Mouse (Mus musculus) MEL (cell line): ENCODE measurements around the gene 4930415O20Rik. TPM values are rescaled to one million over a fixed set of nuclear protein-coding genes. Genes with fewer than 3 reads are reported as not detected.

Experiments used
- DNase-seq: peaks from one replicate; pipeline ENCODE4 v3.0.0; 2011; ENCODE audit warnings: low read depth, low spot score
- H3K27ac ChIP-seq: 2 replicates; pipeline ENCODE4 v1.5.1; 2012; ENCODE audit warnings: low read depth, mild to moderate bottlenecking, control low read depth, low read length, moderate library complexity; ENCODE audit not compliant: control insufficient read depth
- H3K27me3 ChIP-seq, 2 experiments: fragments of 150-350 bp in 1 of 2; sonication (generic) in 1 of 2; 2 replicates each; pipeline ENCODE4 v1.6.1; 2012; ENCODE audit warnings: low read length in 2 of 2, mild to moderate bottlenecking in 2 of 2, improper control_type of control experiment in 1 of 2, moderate library complexity in 1 of 2; ENCODE audit not compliant: insufficient read depth in 2 of 2, control insufficient read depth in 1 of 2
- H3K36me3 ChIP-seq, 2 experiments: 2 replicates each; pipeline ENCODE4 v1.6.1; 2012 to 2014; ENCODE audit warnings: low read length in 2 of 2, improper control_type of control experiment in 1 of 2, inconsistent platforms in 1 of 2, mild to moderate bottlenecking in 1 of 2; ENCODE audit not compliant: insufficient read depth in 2 of 2, control insufficient read depth in 1 of 2
- H3K4me1 ChIP-seq, 2 experiments: fragments of 150-350 bp in 1 of 2; sonication (generic) in 1 of 2; 2 replicates each; pipeline ENCODE4 v1.6.1; 2012; ENCODE audit warnings: low read length in 2 of 2, improper control_type of control experiment in 1 of 2, mild to moderate bottlenecking in 1 of 2; ENCODE audit not compliant: insufficient read depth in 2 of 2, control insufficient read depth in 1 of 2
- H3K4me3 ChIP-seq, 2 experiments: fragments of 150-350 bp in 1 of 2; sonication (generic) in 1 of 2; 2 replicates each; pipeline ENCODE4 v1.5.1; 2012; ENCODE audit warnings: low read depth in 2 of 2, low read length in 2 of 2, mild to moderate bottlenecking in 2 of 2, moderate library complexity in 2 of 2, control low read depth in 1 of 2, improper control_type of control experiment in 1 of 2; ENCODE audit not compliant: control insufficient read depth in 1 of 2, insufficient read depth in 1 of 2
- H3K79me2 ChIP-seq: 2 replicates; pipeline ENCODE4 v1.6.1; 2012; ENCODE audit warnings: mild to moderate bottlenecking, low read length, moderate library complexity; ENCODE audit not compliant: control insufficient read depth, poor library complexity, insufficient read depth
- H3K9ac ChIP-seq: 2 replicates; pipeline ENCODE4 v1.6.1; 2012; ENCODE audit warnings: low read depth, mild to moderate bottlenecking, control low read depth, low read length, moderate library complexity; ENCODE audit not compliant: control insufficient read depth, poor library complexity, severe bottlenecking
- H3K9me3 ChIP-seq: fragments of 150-350 bp; sonication (generic); replicated peaks from 2 replicates; pipeline ENCODE4 v1.6.1; 2012; ENCODE audit warnings: mild to moderate bottlenecking, low read length, improper control_type of control experiment, moderate library complexity; ENCODE audit not compliant: insufficient read depth
- BHLHE40 ChIP-seq: IDR thresholded peaks from 2 replicates; pipeline ENCODE4 v1.6.1; 2012; ENCODE audit warnings: low read depth, mild to moderate bottlenecking, inconsistent platforms, low read length, improper control_type of control experiment, borderline replicate concordance
- CHD2 ChIP-seq: IDR thresholded peaks from 2 replicates; pipeline ENCODE4 v1.6.1; 2011; ENCODE audit warnings: low read length, improper control_type of control experiment
- CTCF ChIP-seq, 3 experiments: IDR thresholded peaks in 2 of 3; conservative IDR thresholded peaks in 1 of 3; 2 replicates each; pipeline ENCODE4 v1.5.1; 2011 to 2012; ENCODE audit warnings: low read length in 3 of 3, low read depth in 2 of 3, mild to moderate bottlenecking in 2 of 3, improper control_type of control experiment in 1 of 3, inconsistent platforms in 1 of 3, mixed read lengths in 1 of 3, moderate library complexity in 1 of 3; ENCODE audit not compliant: control insufficient read depth in 1 of 3, insufficient read depth in 1 of 3, poor library complexity in 1 of 3, severe bottlenecking in 1 of 3
- E2F4 ChIP-seq: IDR thresholded peaks from 2 replicates; pipeline ENCODE4 v1.6.1; 2011; ENCODE audit warnings: low read depth, low read length, improper control_type of control experiment, borderline replicate concordance
- ETS1 ChIP-seq: IDR thresholded peaks from 2 replicates; pipeline ENCODE4 v1.6.1; 2012; ENCODE audit warnings: low read depth, mild to moderate bottlenecking, inconsistent platforms, low read length, improper control_type of control experiment, moderate library complexity
- GABPA ChIP-seq: IDR thresholded peaks from 2 replicates; pipeline ENCODE4 v1.6.1; 2012; ENCODE audit warnings: low read depth, mild to moderate bottlenecking, inconsistent platforms, low read length, improper control_type of control experiment, moderate library complexity
- HCFC1 ChIP-seq: IDR thresholded peaks from 2 replicates; pipeline ENCODE4 v1.6.1; 2012; ENCODE audit warnings: low read depth, mild to moderate bottlenecking, inconsistent platforms, low read length, improper control_type of control experiment, moderate library complexity
- JUND ChIP-seq: IDR thresholded peaks from 2 replicates; pipeline ENCODE4 v1.6.1; 2011; ENCODE audit warnings: low read depth, mild to moderate bottlenecking, improper control_type of control experiment, low read length
- KAT2A ChIP-seq: conservative IDR thresholded peaks from 2 replicates; pipeline ENCODE4 v1.6.1; 2012; ENCODE audit warnings: low read depth, low read length, improper control_type of control experiment, inconsistent platforms
- MAFK ChIP-seq: IDR thresholded peaks from 2 replicates; pipeline ENCODE4 v1.6.1; 2011; ENCODE audit warnings: low read depth, mild to moderate bottlenecking, low read length, improper control_type of control experiment, borderline replicate concordance
- MAX ChIP-seq: IDR thresholded peaks from 2 replicates; pipeline ENCODE4 v1.6.1; 2011; ENCODE audit warnings: low read length, improper control_type of control experiment
- MEF2A ChIP-seq: IDR thresholded peaks from 2 replicates; pipeline ENCODE4 v1.6.1; 2014; ENCODE audit warnings: low read depth, mild to moderate bottlenecking, inconsistent platforms, low read length, improper control_type of control experiment; ENCODE audit not compliant: poor library complexity, insufficient replicate concordance, severe bottlenecking; ENCODE audit errors: extremely low read depth
- MXI1 ChIP-seq: IDR thresholded peaks from 2 replicates; pipeline ENCODE4 v1.6.1; 2011; ENCODE audit warnings: mild to moderate bottlenecking, low read depth, low read length, improper control_type of control experiment
- MYB ChIP-seq: IDR thresholded peaks from 2 replicates; pipeline ENCODE4 v1.6.1; 2011; ENCODE audit warnings: mild to moderate bottlenecking, low read depth, low read length, improper control_type of control experiment
- MYC ChIP-seq: IDR thresholded peaks from 2 replicates; pipeline ENCODE4 v1.6.1; 2011; ENCODE audit warnings: low read depth, mild to moderate bottlenecking, low read length, improper control_type of control experiment, moderate library complexity
- NELFE ChIP-seq: IDR thresholded peaks from 2 replicates; pipeline ENCODE4 v1.6.1; 2011; ENCODE audit warnings: low read depth, low read length, improper control_type of control experiment
- POLR2A ChIP-seq, 2 experiments: IDR thresholded peaks; 2 replicates each; pipeline ENCODE4 v1.6.1; 2011 to 2012; ENCODE audit warnings: low read length in 2 of 2, mild to moderate bottlenecking in 2 of 2, control low read depth in 1 of 2, improper control_type of control experiment in 1 of 2, low read depth in 1 of 2, moderate library complexity in 1 of 2; ENCODE audit not compliant: control insufficient read depth in 1 of 2, insufficient read depth in 1 of 2, poor library complexity in 1 of 2
- POLR2AphosphoS2 ChIP-seq: IDR thresholded peaks from 2 replicates; pipeline ENCODE4 v1.6.1; 2011; ENCODE audit warnings: low read length, improper control_type of control experiment
- RAD21 ChIP-seq: IDR thresholded peaks from 2 replicates; pipeline ENCODE4 v1.6.1; 2011; ENCODE audit warnings: mild to moderate bottlenecking, low read depth, low read length, improper control_type of control experiment
- RCOR1 ChIP-seq: IDR thresholded peaks from 2 replicates; pipeline ENCODE4 v1.6.1; 2012; ENCODE audit warnings: low read depth, mild to moderate bottlenecking, inconsistent platforms, low read length, improper control_type of control experiment
- SMC3 ChIP-seq: IDR thresholded peaks from 2 replicates; pipeline ENCODE4 v1.6.1; 2011; ENCODE audit warnings: low read depth, low read length, improper control_type of control experiment
- TAL1 ChIP-seq: IDR thresholded peaks from 2 replicates; pipeline ENCODE4 v1.6.1; 2012; ENCODE audit warnings: mild to moderate bottlenecking, inconsistent platforms, low read length, moderate library complexity, mixed read lengths
- TCF12 ChIP-seq: IDR thresholded peaks from 2 replicates; pipeline ENCODE4 v1.6.1; 2014; ENCODE audit warnings: low read depth, mild to moderate bottlenecking, inconsistent platforms, low read length, improper control_type of control experiment, moderate library complexity
- UBTF ChIP-seq: IDR thresholded peaks from 2 replicates; pipeline ENCODE4 v1.6.1; 2012; ENCODE audit warnings: low read depth, mild to moderate bottlenecking, inconsistent platforms, low read length, improper control_type of control experiment, moderate library complexity, borderline replicate concordance; ENCODE audit not compliant: insufficient read depth
- USF1 ChIP-seq: IDR thresholded peaks from 2 replicates; pipeline ENCODE4 v1.6.1; 2014; ENCODE audit warnings: low read depth, mild to moderate bottlenecking, inconsistent platforms, low read length, improper control_type of control experiment, moderate library complexity
- USF2 ChIP-seq, 2 experiments: IDR thresholded peaks; 2 replicates each; pipeline ENCODE4 v1.6.1; 2011 to 2012; ENCODE audit warnings: improper control_type of control experiment in 2 of 2, low read length in 2 of 2, borderline replicate concordance in 1 of 2, inconsistent platforms in 1 of 2, low read depth in 1 of 2, mild to moderate bottlenecking in 1 of 2; ENCODE audit not compliant: insufficient read depth in 1 of 2
- ZC3H11A ChIP-seq: IDR thresholded peaks from 2 replicates; pipeline ENCODE4 v1.6.1; 2012; ENCODE audit warnings: low read depth, mild to moderate bottlenecking, inconsistent platforms, low read length, improper control_type of control experiment
- ZKSCAN1 ChIP-seq: IDR thresholded peaks from 2 replicates; pipeline ENCODE4 v1.6.1; 2012; ENCODE audit warnings: low read depth, mild to moderate bottlenecking, inconsistent platforms, low read length, improper control_type of control experiment, moderate library complexity
- ZMIZ1 ChIP-seq: IDR thresholded peaks from 2 replicates; pipeline ENCODE4 v1.6.1; 2012; ENCODE audit warnings: low read depth, mild to moderate bottlenecking, inconsistent platforms, low read length, improper control_type of control experiment, moderate library complexity
- polyA plus RNA-seq, 2 experiments: library from polyadenylated mRNA; stranded (reverse) in 1 of 2; unstranded in 1 of 2; fragments of >175 nt in 1 of 2; fragments of >200 nt in 1 of 2; gene quantifications; 2 replicates each; pipeline versions ENCODE4 v1.2.1 to v1.2.4; 2012; ENCODE audit warnings: low replicate concordance in 2 of 2, low read depth in 1 of 2; ENCODE audit not compliant: insufficient read length in 2 of 2, insufficient read depth in 1 of 2, missing spikeins in 1 of 2
- total RNA-seq: library from RNA; depleted of rRNA; stranded (reverse); fragments of 300-350 nt; gene quantifications from 2 replicates; pipeline ENCODE4 v1.2.3, GENCODE M21; 2012

4930415O20Rik gene
- total and polyA plus RNA-seq, 3 experiments: 0.31 to 0.50 TPM; not detected in 1

DNA sequence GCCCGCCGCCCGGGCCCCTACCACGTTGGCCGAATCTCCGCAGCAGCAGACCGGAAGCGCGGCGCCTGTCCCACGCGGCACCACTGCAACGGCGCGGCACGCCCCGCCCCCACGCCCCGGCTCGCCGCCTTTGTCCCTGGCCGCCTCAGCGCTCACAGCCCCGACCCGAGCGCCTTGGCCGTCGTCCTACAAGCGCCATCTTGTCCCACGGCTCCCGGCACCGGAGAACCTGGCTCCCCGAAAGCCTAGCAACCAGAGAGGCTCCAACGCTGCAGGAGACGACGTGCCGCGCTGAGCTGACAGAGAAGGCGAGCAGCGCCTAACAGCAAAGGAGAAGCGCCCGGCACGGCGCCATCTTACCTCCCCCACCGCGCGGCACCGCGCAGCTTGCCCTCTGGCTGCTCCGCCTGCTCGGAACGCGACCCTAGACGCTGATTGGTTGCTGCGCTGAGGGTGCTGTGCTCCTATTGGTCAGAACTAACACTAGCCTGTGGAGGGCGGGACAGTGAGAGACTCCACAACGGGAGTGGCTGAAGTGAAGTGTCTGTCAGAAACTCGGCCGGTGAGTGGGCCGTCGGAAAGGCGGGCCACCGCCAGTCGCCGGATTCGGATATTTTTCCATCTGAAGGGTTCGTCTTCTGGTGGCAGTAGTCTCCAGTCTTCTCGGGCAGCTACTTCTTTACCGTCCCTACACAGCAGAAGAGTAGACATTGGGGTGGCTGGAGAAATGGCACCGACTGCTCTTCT lies 36.8 kb upstream of the 4930415O20Rik start, which contains the start of gene Kansl2 (continued):
- TF ChIP-seq ZMIZ1 (peak; percentile 71), POLR2A (IDR thresholded peaks at IDR 0.05; ENCODE audit: control insufficient read depth in 1 of 2, insufficient read depth in 1 of 2, low read depth in 1 of 2, low read length in 2 of 2, poor library complexity in 1 of 2) (peak; percentile 97 to 99), CTCF (IDR thresholded peaks at IDR 0.05 in 2 of 3, conservative IDR thresholded peaks at IDR 0.05 in 1 of 3; ENCODE audit: control insufficient read depth in 1 of 3, insufficient read depth in 1 of 3, low read depth in 2 of 3, low read length in 3 of 3, poor library complexity in 1 of 3, severe bottlenecking in 1 of 3) (no peak), HCFC1 (peak; percentile 79), CHD2 (peak; percentile 88), ETS1 (0 out of 2 replicates have a peak, but pooled peaks have one; percentile 19), RCOR1 (peak; percentile 32; the same call in 1 of the 2 replicates), MAFK (0 out of 2 replicates have a peak, but pooled peaks have one; percentile 30), SMC3 (no peak), RAD21 (no peak), UBTF (no peak), JUND (no peak), GABPA (no peak), TAL1 (no peak), USF2 (IDR thresholded peaks at IDR 0.05; ENCODE audit: borderline replicate concordance in 1 of 2, insufficient read depth in 1 of 2, low read depth in 1 of 2, low read length in 2 of 2) (no peak), E2F4 (peak; percentile 42; the same call in 1 of the 2 replicates), NELFE (peak; percentile 94), ZKSCAN1 (no peak)

DNA sequence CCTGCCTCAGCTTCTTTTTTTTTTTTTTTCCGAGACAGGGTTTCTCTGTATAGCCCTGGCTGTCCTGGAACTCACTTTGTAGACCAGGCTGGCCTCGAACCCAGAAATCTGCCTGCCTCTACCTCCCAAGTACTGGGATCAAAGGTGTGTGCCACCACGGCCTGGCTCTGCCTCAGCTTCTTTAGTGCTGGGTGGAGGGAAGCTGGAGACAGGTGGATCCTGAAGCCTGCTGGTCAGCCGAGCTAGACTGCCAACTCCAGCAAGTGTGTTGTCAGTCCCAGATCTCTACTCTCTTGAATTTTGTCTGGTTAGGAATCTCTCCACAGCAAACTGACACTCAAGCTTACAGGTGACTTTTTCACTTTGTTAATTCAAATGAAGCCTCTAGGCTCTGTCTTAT lies 34.9 kb upstream of the 4930415O20Rik start:
- Histone ChIP-seq H3K9ac (no peak overlapping the region), H3K79me2 (peaks cover 28% of the 10 kb centered on the region), H3K36me3 (peaks cover 13 to 31% of the 10 kb centered on the region in 2 experiments), H3K27me3 (no peaks in the 10 kb centered on the region), H3K4me1 (peaks cover 3 to 13% of the 10 kb centered on the region in 2 experiments; a peak in 2 of 4 replicates), H3K9me3 (no peaks in the 10 kb centered on the region), H3K27ac (no peak overlapping the region), H3K4me3 (no peak overlapping the region)
- TF ChIP-seq TCF12 (no peak), KAT2A (no peak), USF1 (no peak), MAX (no peak), ZKSCAN1 (no peak), MYC (no peak), JUND (no peak), ZC3H11A (no peak), MXI1 (no peak), UBTF (no peak), MYB (no peak), POLR2AphosphoS2 (no peak), RAD21 (no peak), NELFE (no peak), BHLHE40 (no peak), POLR2A (IDR thresholded peaks at IDR 0.05; ENCODE audit: control insufficient read depth in 1 of 2, insufficient read depth in 1 of 2, low read depth in 1 of 2, low read length in 2 of 2, poor library complexity in 1 of 2) (no peak), GABPA (no peak), TAL1 (no peak), RCOR1 (no peak), MEF2A (no peak)
- DNase-seq: no peak
